Mouse (Mus musculus) megakaryocyte-erythroid progenitor cell, adult 5-6 weeks (primary cell): ENCODE data around the gene Ttc29. TPM values are rescaled to one million over a fixed set of nuclear protein-coding genes. Genes with fewer than 3 reads are reported as not detected.

Source experiments
- ATAC-seq: replicated peaks from 2 replicates; pipeline ENCODE4 v1.8.0; 2016; ENCODE audit warnings: mild to moderate bottlenecking, inconsistent platforms; ENCODE audit not compliant: severe bottlenecking, poor library complexity, low FRiP score, low TSS enrichment
- total RNA-seq, 2 experiments: library from RNA; stranded (forward) in 1 of 2; stranded (reverse) in 1 of 2; fragments of 200-1000, 215-1000 nt in 1 of 2; fragments of >200 nt in 1 of 2; fragmentation: Nextera tagmentation in 1 of 2; gene quantifications; 2 replicates each; pipeline ENCODE4 v1.2.3; 2014 to 2017

Ttc29 gene
- total RNA-seq, 2 experiments from 2014 or later = not detected

- ATAC-seq = no peak
These were observed 229.7 kb downstream of the Ttc29 start for GRCm38 (mm10) chr8:78442781-78443180.

Other genes with a start within 250 kb of the Ttc29 start
- not detected in 2 replicates for gene Pou4f2, start 223.3 kb downstream of the Ttc29 start, total RNA-seq (2014; fragmentation: Nextera tagmentation)
- gene Pou4f2, start 223.3 kb downstream of the Ttc29 start, total RNA-seq (2017) = not detected in 2 replicates